In the genomic region with DNA sequence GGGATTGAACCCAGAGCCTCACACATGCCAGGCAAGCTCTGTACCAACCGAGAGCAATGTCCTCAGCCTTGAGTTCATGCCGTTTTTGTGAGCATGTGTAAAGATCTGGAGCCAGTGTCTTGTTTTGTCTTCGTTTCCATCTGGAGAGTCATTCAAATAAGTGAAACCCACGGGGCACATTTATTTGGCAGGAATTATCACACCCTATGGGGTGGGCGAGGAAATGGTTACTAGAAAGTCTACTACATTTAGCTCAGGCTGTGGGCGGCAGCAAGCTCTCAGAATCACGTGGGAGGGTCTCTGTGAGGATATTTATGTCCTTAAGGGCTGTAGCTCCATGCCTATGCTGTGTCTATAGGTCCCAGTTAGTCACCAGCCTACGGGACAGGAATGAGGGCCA, we compare ENCODE assay signal across 9 mouse cellular contexts. TPM values are rescaled to one million over a fixed set of nuclear protein-coding genes. Genes with fewer than 3 reads are reported as not detected.
A peak's percentile ranks its signal among the peaks of the same experiment; 100 is the strongest.
DNase-seq lines count a peak whose midpoint lies in the region; ATAC-seq lines count a peak whose summit lies in the region.
"Had no signal": no experiment of that assay in that cellular context is flagged by ENCODE, and none has a peak within 500 bp of the region (broad histone marks: within the 10 kb centered on the region; RNA-seq: fewer than 3 reads in every experiment).

No protein-coding gene starts in this region.

- H3K4me3 ChIP-seq in hindbrain, embryonic 15.5 days: no peak overlapping the region
- no peak overlapping the region for H3K4me3 ChIP-seq in hindbrain, embryonic 10.5 days
- H3K4me3 ChIP-seq: hindbrain, embryonic 12.5 days; limb, embryonic 13.5 days had no signal

- no peaks in the 10 kb centered on the region for H3K9me3 ChIP-seq in hindbrain, embryonic 15.5 days
- H3K9me3 ChIP-seq in hindbrain, embryonic 10.5 days: no peaks in the 10 kb centered on the region
- H3K9me3 ChIP-seq: hindbrain, embryonic 12.5 days; limb, embryonic 13.5 days had no signal

- 0 out of 2 replicates have a peak overlapping the region, but pooled peaks have one; percentile 6 for H3K4me2 ChIP-seq in hindbrain, embryonic 15.5 days
- H3K4me2 ChIP-seq: hindbrain, embryonic 12.5 days; limb, embryonic 13.5 days had no signal

- no peaks in the 10 kb centered on the region for H3K27me3 ChIP-seq in hindbrain, embryonic 15.5 days
- no peaks in the 10 kb centered on the region for H3K27me3 ChIP-seq in hindbrain, embryonic 10.5 days (ENCODE audit: insufficient read depth, poor library complexity, severe bottlenecking)
- H3K27me3 ChIP-seq: hindbrain, embryonic 12.5 days had no signal

- WGBS in hindbrain, embryonic 15.5 days: 58% methylated on average over 8 of the region's 8 CpGs
- 87% methylated on average over 8 of the region's 8 CpGs for WGBS in hindbrain, embryonic 10.5 days

- no peak for DNase-seq in hindbrain, embryonic 10.5 days (ENCODE audit: low spot score)
- DNase-seq in right cerebral cortex, adult 18-20 months: peak; percentile 73
- DNase-seq in right cerebral cortex, postnatal 4 days: no peak
- DNase-seq in left cerebral cortex, adult 18-20 months (ENCODE audit: low spot score in 2 of 2): peak; percentile 60 to 67
- no peak for DNase-seq in B cell, adult 2 months
- no peak for DNase-seq in retina, embryonic 14.5 days (ENCODE audit: low spot score)

- 0 out of 2 replicates have a peak overlapping the region, but pooled peaks have one; percentile 13 for H3K27ac ChIP-seq in hindbrain, embryonic 15.5 days (replicated peaks)
- no peak overlapping the region for H3K27ac ChIP-seq in hindbrain, embryonic 10.5 days
- H3K27ac ChIP-seq: limb, embryonic 13.5 days had no signal

- H3K4me1 ChIP-seq in hindbrain, embryonic 15.5 days (replicated peaks): peaks cover 81% of the 10 kb centered on the region
- peaks cover 64% of the 10 kb centered on the region for H3K4me1 ChIP-seq in hindbrain, embryonic 10.5 days (replicated peaks)

- ATAC-seq in hindbrain, embryonic 15.5 days (ENCODE audit: low FRiP score, low read depth): no peak

- peaks cover 13% of the 10 kb centered on the region; the same call in 1 of the 2 replicates for H3K36me3 ChIP-seq in hindbrain, embryonic 15.5 days
- H3K36me3 ChIP-seq in hindbrain, embryonic 10.5 days: peaks cover 77% of the 10 kb centered on the region

- H3K9ac ChIP-seq in hindbrain, embryonic 15.5 days: no peak overlapping the region
- H3K9ac ChIP-seq: hindbrain, embryonic 12.5 days; limb, embryonic 13.5 days had no signal

RNA-seq across cellular contexts. Expression of gene Lbh, which starts 6.2 kb away (rescaled TPM):
- 4.2 and 4.3 TPM in 2 replicates for polyA plus RNA-seq in hindbrain, embryonic 15.5 days (2015; fragmentation: Nextera tagmentation; extraction: Ambion mirVana)
- 2.4 and 2.6 TPM in 2 replicates for polyA plus RNA-seq in hindbrain, embryonic 10.5 days (2016; fragmentation: Nextera tagmentation; extraction: Ambion mirVana)
- 10 to 100 TPM; 37.2 to 38.9 TPM for total RNA-seq in left cerebral cortex, adult 18-20 months (2021)

Comparison
In these comparisons a context has a peak if more than half of its experiments do, and no peak if none do; other contexts are left out.
1. DNase-seq: peak in right cerebral cortex, adult 18-20 months (single experiment) and left cerebral cortex, adult 18-20 months (2 of 2); none in hindbrain, embryonic 10.5 days (single experiment), right cerebral cortex, postnatal 4 days (single experiment), B cell, adult 2 months (0 of 2) and retina, embryonic 14.5 days (single experiment).